In genomic region chr19:32322429-32323035, GRCm38 (mm10) we compare ENCODE assay signal across 9 mouse cellular contexts.
DNase-seq lines count a peak whose midpoint lies in the region.
"Had no signal": no experiment of that assay in that cellular context is flagged by ENCODE, and none has a peak within 500 bp of the region (broad histone marks: within the 10 kb centered on the region; RNA-seq: fewer than 3 reads in every experiment).

No protein-coding gene starts in this region.

- H3K27me3 ChIP-seq in forebrain, embryonic 10.5 days (ENCODE audit: poor library complexity, severe bottlenecking), result peaks cover 58% of the 10 kb centered on the region

- peak; percentile 84 for DNase-seq in 3T3-L1 (ENCODE audit: low read depth, low spot score)
- DNase-seq in adrenal gland, adult 8-10 months, result peak; percentile 64
- DNase-seq in forebrain, embryonic 10.5 days (ENCODE audit: extremely low spot score, low spot score), result no peak
- peak; percentile 61 to 70 for DNase-seq in heart, postnatal 14 days
- peak; percentile 68 for DNase-seq in layer of hippocampus, adult 9-11 months
- DNase-seq in lung, postnatal 25 days (ENCODE audit: low spot score), result peak; percentile 72
- no peak for DNase-seq in B cell, adult 2 months
- DNase-seq in T-cell, adult 2 months (ENCODE audit: low spot score), result no peak

- H3K4me3 ChIP-seq in forebrain, embryonic 10.5 days, result no peak overlapping the region

- 27% methylated on average over 3 of the region's 3 CpGs for WGBS in forebrain, embryonic 10.5 days

- intact Hi-C loops in heart, postnatal 14 days (cut with DNase I), result loop anchor here (5.0 kb wide), 2 partner anchors 110 to 350 kb away; no protein-coding TSS in a partner anchor

- peak overlapping the region; percentile 40; the same call in 1 of the 2 replicates for H3K27ac ChIP-seq in forebrain, embryonic 10.5 days
- H3K27ac ChIP-seq: macrophage had no signal

- peaks cover 64% of the 10 kb centered on the region for H3K4me1 ChIP-seq in forebrain, embryonic 10.5 days

- H3K36me3 ChIP-seq in forebrain, embryonic 10.5 days (replicated peaks), result no peaks in the 10 kb centered on the region

- no peaks in the 10 kb centered on the region for H3K9me3 ChIP-seq in forebrain, embryonic 10.5 days

Comparison
In these comparisons a context has a peak if more than half of its experiments do, and no peak if none do; other contexts are left out.
1. DNase-seq: peak in 3T3-L1 (single experiment), adrenal gland, adult 8-10 months (single experiment), heart, postnatal 14 days (2 of 2), layer of hippocampus, adult 9-11 months (single experiment) and lung, postnatal 25 days (single experiment); none in forebrain, embryonic 10.5 days (single experiment), B cell, adult 2 months (0 of 2) and T-cell, adult 2 months (single experiment).